Mouse (Mus musculus) left cerebral cortex, postnatal 36 days (tissue): ENCODE results near the gene Aldh9a1. TPM values are rescaled to one million over a fixed set of nuclear protein-coding genes. Genes with fewer than 3 reads are reported as not detected.
"Not testable (repeated sequence)": the region's sequence is repeated elsewhere in the genome, so short reads cannot be mapped to it uniquely, and the experiment has no call there.

ENCODE experiments used
- DNase-seq, 2 experiments: peaks; one replicate each; pipeline ENCODE4 v3.0.0; 2021 to 2022; ENCODE audit warnings: low spot score in 2 of 2, mixed read lengths in 1 of 2
- intact Hi-C: fragments of 180-260 bp; cut with DNase I; formaldehyde crosslinking; loops from one replicate; pipeline ENCODE4 v1.15.1; 2025
- total RNA-seq, 2 experiments: library from RNA; stranded (reverse); gene quantifications; 2 replicates each; pipeline ENCODE4 v1.2.3; 2021

The Aldh9a1 gene
- total RNA-seq, 2 experiments from 2014 or later: 16.6 TPM

DNA sequence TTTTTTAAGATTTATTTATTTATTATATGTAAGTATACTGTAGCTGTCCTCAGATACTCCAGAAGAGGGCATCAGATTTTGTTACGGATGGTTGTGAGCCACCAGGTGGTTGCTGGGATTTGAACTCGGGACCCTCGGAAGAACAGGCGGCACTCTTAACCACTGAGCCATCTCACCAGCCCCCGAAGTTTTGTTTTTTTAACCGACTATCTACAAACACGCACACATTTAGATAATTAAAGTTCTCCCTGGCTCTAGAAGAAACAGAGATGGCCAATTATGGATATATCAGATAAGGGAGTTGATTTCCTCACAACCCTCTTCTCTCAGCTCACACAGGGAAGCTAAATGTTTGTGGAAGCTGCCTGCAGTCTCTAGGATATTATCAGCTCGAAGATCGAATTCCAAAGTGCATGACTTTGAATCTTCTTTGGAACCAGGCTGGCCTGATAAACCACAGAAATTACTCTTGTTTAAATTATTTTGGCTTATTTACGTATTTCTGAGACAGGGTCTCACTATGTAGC lies 3.7 kb upstream of the Aldh9a1 start:
- intact Hi-C loops, DNase-seq: not testable (repeated sequence)

DNA sequence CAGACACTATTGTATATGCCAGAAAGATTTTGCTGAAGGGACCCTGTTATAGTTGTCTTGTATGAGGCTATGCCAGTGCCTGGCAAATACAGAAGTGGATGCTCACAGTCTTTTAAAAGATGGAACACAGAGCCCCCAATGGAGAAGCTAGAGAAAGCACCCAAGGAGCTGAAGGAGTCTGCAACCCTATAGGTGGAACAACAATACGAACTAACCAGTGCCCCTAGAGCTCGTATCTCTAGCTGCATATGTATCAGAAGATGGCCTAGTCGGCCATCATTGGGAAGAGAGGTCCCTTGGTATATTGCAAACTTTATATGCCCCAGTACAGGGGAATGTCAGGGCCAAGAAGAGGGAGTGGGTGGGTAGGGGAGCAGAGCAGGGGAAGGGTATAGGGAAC lies 585 bp upstream of the Aldh9a1 start:
- DNase-seq, intact Hi-C loops: not testable (repeated sequence)

DNA sequence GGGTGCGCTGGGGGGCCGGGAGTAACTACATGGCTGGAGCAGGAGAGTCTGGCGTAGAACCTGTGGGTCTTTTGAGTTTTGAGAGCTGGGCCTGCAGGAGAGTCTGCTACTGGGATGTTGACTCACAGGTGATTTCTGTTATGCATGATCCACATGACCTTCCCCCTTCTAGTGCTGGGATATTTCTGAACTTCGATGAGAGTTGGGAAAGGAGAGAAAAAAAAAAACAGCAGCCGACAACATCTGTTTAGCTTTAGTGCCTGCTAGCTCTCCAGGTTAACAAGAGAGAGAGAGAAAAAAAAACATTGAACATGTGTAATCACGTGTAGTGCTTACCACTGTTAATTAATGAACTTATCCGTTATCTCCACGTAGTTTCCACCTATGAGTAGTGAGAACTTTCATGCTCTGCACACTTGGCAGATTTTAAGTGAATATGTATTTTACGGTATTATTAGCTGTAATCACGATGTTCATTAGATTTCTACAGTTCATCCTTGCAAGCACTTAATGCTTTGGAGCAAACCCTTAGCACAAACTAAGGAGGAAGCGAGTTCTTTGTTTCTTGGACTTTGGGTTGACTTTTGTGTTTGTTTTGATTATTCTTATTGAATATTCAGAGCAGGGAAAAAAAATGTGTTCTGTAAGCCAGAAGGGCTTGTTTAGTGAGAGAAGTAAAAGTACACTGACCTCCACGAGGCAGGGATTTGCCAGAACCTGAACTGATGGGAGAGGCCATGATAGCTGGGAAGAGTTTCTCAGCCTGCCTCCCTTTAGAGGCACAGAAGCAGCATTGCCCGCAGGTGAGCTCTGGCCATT lies 1.0 kb downstream of the Aldh9a1 start:
- no peak for DNase-seq
- intact Hi-C loops: no loop called here

DNA sequence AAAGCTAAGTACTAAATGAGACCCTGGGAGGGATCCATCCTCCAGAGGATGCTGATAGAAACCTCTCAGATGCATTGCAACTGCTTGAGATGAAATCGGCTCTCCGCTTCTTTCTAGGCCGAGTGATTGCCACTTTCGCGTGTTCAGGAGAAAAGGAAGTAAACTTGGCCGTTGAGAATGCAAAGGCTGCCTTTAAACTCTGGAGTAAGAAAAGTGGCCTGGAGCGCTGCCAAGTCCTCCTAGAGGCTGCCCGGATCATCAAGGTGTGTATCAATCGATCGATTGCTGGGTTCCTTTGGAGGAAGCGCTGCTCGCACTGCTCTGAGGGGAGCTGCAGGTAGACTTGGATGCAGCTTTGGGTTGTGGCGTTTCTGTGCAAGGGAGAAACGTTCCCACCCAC lies 2.6 kb downstream of the Aldh9a1 start:
- DNase-seq: no peak
- intact Hi-C loops: no loop called here

DNA sequence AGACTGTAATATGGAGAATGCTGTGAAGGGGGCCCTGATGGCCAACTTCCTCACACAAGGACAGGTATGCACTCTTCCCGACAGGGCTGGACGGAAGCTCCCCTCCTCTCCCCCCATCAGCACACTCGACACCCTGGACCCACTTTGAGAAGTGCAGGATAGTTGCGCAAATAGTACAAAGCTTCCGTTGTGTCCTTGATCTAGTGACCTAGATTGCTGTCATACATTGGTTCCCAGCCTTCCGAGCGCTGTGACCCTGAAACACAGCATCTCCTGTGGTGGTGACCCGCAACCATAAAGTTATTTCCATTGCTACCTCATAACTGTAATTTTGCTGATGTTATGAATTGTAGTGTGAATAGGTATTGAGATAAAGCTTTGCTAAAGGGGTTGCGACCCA lies 7.6 kb downstream of the Aldh9a1 start:
- intact Hi-C loops: no loop called here

DNA sequence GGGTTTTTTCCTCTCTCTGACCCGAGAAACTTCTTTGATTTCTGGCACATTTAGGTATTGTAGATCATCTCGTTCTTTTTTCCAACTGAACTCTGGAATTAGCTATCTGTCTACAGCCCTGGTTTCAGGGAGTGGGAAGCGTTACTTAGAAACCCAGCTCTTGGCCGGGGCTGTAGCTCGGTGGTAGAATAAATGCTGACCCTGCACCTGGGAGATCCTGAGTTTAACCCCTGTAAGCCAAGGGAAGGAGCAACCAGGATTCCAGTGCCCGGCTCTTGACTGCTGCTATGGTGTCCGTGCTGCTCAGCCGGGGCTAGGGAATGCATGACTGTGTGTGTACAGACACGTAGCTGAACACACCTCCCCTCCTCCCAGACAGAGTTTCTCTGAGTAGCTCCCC lies 8.9 kb downstream of the Aldh9a1 start:
- DNase-seq: no peak
- intact Hi-C loops: no loop called here

More for the DNA sequence above, 7.6 kb downstream of the Aldh9a1 start:
- DNase-seq: no peak

DNA sequence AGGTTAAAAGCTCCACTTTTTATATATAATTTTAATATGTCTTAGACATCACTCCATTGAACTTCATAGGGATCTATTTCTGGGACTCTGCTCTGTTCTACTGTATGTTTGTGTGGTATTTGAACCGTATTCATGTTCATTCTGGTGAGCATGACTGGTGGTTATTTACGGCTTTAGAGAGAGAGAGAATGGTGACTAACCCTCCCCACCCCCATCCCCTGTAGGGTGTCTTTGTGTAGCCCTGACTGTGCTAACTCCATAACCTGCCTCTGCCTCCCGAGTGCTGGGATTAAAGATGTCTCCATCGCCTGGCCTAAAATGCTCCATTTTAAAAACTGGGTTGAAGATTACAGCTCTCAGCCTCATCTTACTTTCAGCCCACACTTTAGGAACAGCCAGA lies 10.5 kb downstream of the Aldh9a1 start:
- DNase-seq: no peak
- intact Hi-C loops: no loop called here

DNA sequence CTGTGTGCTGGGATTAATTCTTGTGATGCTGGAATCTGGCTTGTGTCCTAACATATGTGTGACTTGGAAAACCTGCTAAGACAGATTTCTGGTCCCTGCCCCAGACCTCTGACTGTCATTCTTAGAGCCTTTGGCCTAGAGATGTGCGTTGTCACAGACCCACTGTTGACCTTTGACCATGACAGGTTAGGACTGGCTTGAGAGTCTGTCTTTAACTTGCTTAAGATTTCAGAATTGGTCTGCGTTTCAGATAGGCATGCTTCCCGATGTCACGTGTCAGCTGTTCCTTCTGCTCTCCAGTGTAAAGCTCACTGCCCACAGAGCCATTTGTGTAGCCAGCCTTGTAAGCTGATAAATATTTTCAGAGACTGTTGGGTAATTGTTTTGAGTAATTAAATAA lies 13.0 kb downstream of the Aldh9a1 start:
- intact Hi-C loops: no loop called here
- no peak for DNase-seq

DNA sequence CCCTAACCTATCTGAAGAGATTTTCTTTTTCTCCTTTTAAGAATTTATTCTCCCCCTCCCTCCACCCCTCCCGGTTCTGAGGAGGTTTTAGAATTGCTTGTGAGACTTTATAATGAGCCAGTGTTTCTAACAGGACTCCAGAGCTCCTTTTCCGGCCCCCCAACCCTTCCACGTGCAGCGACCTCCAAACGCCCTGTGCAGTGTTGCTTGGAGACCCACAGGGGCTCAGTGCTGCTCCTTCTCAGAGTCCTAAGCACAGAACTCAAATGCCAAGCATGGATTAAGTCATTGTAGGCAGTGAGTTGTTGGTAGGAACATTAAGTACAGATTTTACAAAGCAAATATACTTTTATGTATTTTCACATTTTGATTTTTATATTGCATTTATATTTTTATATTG lies 13.5 kb downstream of the Aldh9a1 start:
- intact Hi-C loops: no loop called here
- DNase-seq: no peak

DNA sequence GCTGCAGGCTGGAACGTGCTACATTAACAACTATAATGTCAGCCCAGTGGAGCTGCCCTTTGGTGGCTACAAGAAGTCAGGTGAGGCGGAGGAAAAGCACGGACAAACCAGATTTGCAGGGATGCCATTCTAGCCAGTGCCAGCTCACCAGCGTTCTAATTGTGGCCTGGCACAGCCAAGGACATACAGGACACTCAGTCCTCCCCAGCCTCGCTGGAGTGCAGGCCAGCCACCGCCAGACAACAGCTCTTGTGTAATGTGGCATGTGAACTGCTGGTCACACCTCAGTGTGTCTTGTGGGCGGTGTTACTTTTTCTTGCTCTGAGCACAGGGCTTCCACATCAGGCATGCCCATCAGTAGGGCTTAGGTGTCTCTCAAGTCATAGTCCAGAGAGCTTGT lies 16.0 kb downstream of the Aldh9a1 start:
- DNase-seq: no peak
- intact Hi-C loops: no loop called here

DNA sequence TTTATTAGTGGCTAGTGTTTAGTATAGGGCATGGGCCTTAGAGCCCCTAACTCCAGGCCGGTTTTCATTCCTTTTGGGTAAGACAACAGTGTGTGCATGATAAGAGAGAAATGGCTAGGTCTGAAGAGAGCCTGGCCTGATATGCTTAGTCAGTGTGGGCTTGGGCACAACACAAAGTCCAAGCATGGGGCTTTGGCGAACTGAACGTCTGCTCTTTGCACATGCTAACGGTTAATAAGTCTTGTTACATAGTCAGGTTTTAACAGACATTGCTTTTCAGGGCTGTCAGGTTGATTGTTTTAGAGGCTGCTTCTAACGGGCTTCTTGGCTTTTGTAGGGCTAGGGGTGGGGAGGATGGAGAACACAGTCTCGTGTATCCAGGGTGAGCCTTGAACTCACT lies 16.8 kb downstream of the Aldh9a1 start:
- intact Hi-C loops: no loop called here
- DNase-seq: no peak

DNA sequence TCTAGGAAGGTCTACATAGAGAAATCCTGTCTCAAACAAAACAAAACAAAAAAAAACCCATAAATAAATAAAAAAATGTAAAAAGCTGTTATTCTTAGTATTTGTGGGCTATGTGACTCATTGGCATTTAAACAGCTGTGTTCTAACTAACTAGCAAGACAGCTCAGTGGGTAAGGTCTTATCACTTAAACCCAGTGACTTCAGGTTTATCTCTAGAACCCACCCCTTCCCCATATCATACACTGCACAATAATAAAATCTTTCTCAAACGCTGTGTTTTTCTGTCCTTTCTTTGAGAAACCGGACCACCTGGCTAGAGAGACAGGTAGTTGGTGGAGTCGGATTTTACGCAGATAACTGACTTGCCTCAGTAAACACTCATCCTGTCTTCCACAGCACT lies 18.2 kb downstream of the Aldh9a1 start:
- intact Hi-C loops: no loop called here
- no peak for DNase-seq

DNA sequence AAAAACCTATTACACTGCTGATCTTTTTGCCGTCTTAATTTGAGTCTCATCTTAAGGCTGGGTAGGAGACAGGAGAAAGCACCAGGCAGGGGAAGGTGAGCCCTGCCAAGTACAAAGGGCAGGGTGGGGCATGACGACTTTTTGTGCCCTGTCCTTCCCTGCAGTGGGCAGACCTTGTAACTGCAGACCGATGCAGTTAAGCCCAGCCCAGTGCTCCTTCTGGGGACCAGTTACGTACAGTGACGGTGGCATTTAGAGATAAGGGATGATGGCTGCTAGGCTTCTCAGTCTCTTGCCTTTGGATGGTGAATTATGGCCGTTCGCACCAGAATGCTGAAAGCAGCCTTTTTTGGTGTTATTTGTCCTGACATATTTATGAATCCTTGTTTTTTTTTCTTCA lies 18.7 kb downstream of the Aldh9a1 start:
- DNase-seq: no peak
- intact Hi-C loops: no loop called here

DNA sequence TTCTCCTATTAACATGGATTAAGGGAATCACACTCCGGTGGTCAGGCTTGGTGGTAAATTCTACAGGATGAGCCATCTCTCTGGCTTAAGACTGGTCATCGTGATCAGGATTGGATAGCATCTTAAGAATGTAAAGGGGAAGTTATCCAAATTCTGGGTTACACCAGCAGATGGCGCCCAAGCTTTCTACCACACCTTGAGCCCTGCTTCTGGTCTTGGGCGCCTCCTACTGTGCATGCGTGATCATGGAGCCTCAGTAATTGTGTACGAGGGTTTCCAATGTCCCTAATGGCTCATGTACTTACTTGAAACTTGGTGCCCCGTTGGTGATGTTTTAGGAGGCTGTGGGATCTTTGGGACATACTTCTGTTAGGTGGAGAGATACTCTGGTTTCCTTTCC lies 20.1 kb downstream of the Aldh9a1 start:
- intact Hi-C loops: loop anchor here (2.0 kb wide), 1 partner anchor 25 kb away; no protein-coding TSS in a partner anchor
- peak; percentile 71 to 79 for DNase-seq

DNA sequence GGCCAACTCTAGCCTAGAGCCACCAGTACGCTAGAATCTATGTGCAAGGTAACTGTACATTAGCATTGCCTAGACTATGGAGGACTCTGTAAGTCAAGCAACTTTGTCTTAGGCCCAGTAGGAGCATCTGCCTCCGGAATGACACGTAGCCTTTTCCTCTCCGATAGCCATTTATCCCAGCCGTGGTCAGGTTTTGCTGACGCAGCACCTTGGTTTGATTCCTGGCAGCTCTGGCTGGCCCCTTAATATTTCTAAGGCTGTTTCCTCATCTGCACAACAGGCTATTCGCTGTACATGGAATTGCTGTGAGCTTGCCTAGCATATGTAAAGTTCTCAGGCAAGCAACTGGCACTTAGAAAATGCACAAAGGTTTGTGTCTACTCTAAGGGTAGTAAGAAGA lies 22.9 kb downstream of the Aldh9a1 start:
- intact Hi-C loops: no loop called here
- DNase-seq: no peak

DNA sequence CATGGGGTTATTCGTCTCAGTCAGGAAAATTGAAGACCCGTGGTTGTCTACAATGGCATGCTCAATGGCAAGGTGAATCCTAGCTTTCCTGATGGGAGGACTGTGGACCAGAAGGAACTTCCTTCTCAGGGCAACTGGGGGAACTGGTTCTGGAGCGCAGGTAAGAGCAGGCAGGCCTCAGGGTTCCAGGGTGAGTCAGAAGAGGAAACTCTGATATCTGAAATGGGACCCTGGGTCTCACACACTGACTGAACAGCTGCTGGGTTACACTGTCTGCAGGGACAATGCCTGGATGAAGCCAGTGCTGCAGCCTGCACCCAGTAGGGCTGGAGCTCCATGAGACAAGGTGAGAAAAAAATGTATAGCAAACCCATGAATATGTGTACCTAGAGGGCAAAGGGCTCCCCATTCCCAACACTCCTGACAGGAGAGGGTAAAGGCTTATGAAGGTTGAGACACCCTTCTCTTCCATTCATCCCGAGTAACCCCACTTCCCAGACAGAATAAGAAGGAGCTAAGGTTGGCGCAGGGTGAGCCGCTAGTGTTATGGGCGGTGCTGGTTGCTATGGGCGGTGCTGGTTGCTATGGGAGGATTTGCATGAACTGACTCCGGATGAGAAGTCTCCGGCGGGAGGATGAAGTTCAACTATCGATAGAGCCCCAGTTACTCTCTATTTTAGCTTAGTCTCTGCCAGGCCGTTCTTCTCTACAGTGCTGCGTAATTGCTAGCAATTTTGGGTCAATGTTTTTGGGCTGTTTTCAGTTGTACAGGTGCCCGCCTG lies 24.4 kb downstream of the Aldh9a1 start:
- intact Hi-C loops: no loop called here
- no peak for DNase-seq

DNA sequence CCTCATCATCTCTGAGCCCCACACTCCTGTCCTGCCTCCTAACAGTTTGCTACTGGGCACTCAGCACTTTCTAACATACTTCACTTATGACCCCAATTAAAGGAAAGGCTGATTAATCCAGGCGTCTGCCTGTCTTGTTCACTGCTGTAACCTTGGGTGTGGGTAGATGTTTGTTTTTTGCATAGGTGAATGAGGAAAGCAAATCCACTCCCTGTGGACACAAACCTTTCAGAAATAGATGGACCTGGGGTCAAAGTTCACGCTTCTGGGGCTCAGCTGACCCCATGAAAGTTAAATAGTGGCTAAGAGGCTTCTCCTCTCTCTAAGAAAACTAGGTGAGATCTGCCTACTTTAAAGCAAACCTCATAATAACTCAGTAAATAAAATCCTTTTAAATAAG lies 25.2 kb downstream of the Aldh9a1 start:
- intact Hi-C loops: no loop called here

DNA sequence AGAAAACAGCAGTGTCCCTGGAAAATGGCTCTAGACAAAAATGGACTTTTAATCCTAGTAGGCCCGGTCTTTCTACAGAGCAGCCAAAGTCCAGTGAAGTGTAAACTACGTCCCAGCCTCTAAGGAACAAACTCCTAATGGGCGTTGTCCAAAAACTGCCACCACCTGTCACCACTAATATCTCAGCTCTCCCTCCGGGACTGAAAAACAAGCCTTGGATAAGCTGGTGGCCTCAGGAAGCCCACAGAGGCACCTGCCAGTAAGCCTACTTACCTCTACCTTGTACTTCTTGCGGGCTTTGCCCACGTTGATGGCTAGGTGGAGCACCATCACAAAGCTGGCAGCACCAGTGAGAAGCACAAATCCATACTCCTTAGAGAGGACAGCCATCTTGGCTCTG lies 28.2 kb downstream of the Aldh9a1 start:
- DNase-seq: no peak
- intact Hi-C loops: no loop called here

More for the DNA sequence above, 25.2 kb downstream of the Aldh9a1 start:
- no peak for DNase-seq

DNA sequence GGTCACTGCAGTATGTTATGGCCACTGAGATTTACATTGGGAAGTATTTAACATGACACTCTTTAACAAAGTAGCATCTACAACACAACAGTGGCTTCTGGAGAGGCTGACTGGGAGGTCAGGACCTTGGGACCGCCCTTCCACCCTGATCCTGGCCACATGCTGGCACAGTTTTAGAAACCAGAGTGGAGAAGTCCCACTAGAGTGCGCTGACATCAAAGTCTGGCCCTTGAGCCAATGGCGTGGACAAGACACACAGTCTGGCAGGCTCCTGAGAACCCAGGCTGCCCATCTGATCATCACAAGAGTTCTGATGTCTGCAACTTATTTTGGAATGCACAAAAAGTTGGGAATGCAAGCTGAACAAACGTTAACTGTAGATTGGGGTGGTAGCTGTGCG lies 30.0 kb downstream of the Aldh9a1 start:
- intact Hi-C loops: no loop called here
- no peak for DNase-seq

DNA sequence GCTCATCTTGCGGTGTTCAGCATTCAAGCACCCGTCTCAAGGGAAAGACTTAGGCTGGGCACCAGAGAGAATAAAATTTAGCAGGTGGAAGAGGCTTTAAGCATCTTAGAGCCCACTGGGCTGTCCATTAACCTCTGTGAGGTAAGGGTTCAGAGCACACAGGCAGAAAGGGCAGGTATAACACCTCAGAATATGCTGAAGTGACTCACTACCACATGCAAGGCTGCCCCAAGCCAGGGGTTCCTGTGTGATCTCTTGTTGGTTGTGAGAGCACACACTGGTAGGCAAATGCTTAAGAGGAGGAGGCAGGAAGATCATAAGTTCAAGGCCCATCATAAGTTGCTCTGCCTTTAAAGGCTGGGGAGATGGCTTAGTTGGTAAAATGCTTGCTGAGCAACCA lies 30.4 kb downstream of the Aldh9a1 start:
- intact Hi-C loops: no loop called here
- DNase-seq: no peak
